Mouse (Mus musculus): ENCODE data around the gene Mfn2.
"Not testable (repeated sequence)": the region's sequence is repeated elsewhere in the genome, so short reads cannot be mapped to it uniquely, and the experiment has no call there.

GRCm38 (mm10) chr4:147866793-147867192 lies 37.7 kb downstream of the Mfn2 start:
- not testable (repeated sequence) for TF ChIP-seq CTCF (IDR thresholded peaks at IDR 0.05; ENCODE audit: borderline replicate concordance, insufficient read depth, low read length); POLR2A (IDR thresholded peaks at IDR 0.05; ENCODE audit: low read depth, low read length)
